Mouse (Mus musculus) MEL (cell line): ENCODE results near the gene Ggt7. TPM values are rescaled to one million over a fixed set of nuclear protein-coding genes. Genes with fewer than 3 reads are reported as not detected.

Experiments
- DNase-seq: peaks from one replicate; pipeline ENCODE4 v3.0.0; 2011; ENCODE audit warnings: low read depth, low spot score
- H3K27ac ChIP-seq: 2 replicates; pipeline ENCODE4 v1.5.1; 2012; ENCODE audit warnings: low read depth, mild to moderate bottlenecking, control low read depth, low read length, moderate library complexity; ENCODE audit not compliant: control insufficient read depth
- H3K27me3 ChIP-seq, 2 experiments: fragments of 150-350 bp in 1 of 2; sonication (generic) in 1 of 2; 2 replicates each; pipeline ENCODE4 v1.6.1; 2012; ENCODE audit warnings: low read length in 2 of 2, mild to moderate bottlenecking in 2 of 2, improper control_type of control experiment in 1 of 2, moderate library complexity in 1 of 2; ENCODE audit not compliant: insufficient read depth in 2 of 2, control insufficient read depth in 1 of 2
- H3K36me3 ChIP-seq, 2 experiments: 2 replicates each; pipeline ENCODE4 v1.6.1; 2012 to 2014; ENCODE audit warnings: low read length in 2 of 2, improper control_type of control experiment in 1 of 2, inconsistent platforms in 1 of 2, mild to moderate bottlenecking in 1 of 2; ENCODE audit not compliant: insufficient read depth in 2 of 2, control insufficient read depth in 1 of 2
- H3K4me1 ChIP-seq, 2 experiments: fragments of 150-350 bp in 1 of 2; sonication (generic) in 1 of 2; 2 replicates each; pipeline ENCODE4 v1.6.1; 2012; ENCODE audit warnings: low read length in 2 of 2, improper control_type of control experiment in 1 of 2, mild to moderate bottlenecking in 1 of 2; ENCODE audit not compliant: insufficient read depth in 2 of 2, control insufficient read depth in 1 of 2
- H3K4me3 ChIP-seq, 2 experiments: fragments of 150-350 bp in 1 of 2; sonication (generic) in 1 of 2; 2 replicates each; pipeline ENCODE4 v1.5.1; 2012; ENCODE audit warnings: low read depth in 2 of 2, low read length in 2 of 2, mild to moderate bottlenecking in 2 of 2, moderate library complexity in 2 of 2, control low read depth in 1 of 2, improper control_type of control experiment in 1 of 2; ENCODE audit not compliant: control insufficient read depth in 1 of 2, insufficient read depth in 1 of 2
- H3K79me2 ChIP-seq: 2 replicates; pipeline ENCODE4 v1.6.1; 2012; ENCODE audit warnings: mild to moderate bottlenecking, low read length, moderate library complexity; ENCODE audit not compliant: control insufficient read depth, poor library complexity, insufficient read depth
- H3K9ac ChIP-seq: 2 replicates; pipeline ENCODE4 v1.6.1; 2012; ENCODE audit warnings: low read depth, mild to moderate bottlenecking, control low read depth, low read length, moderate library complexity; ENCODE audit not compliant: control insufficient read depth, poor library complexity, severe bottlenecking
- H3K9me3 ChIP-seq: fragments of 150-350 bp; sonication (generic); replicated peaks from 2 replicates; pipeline ENCODE4 v1.6.1; 2012; ENCODE audit warnings: mild to moderate bottlenecking, low read length, improper control_type of control experiment, moderate library complexity; ENCODE audit not compliant: insufficient read depth
- BHLHE40 ChIP-seq: IDR thresholded peaks from 2 replicates; pipeline ENCODE4 v1.6.1; 2012; ENCODE audit warnings: low read depth, mild to moderate bottlenecking, inconsistent platforms, low read length, improper control_type of control experiment, borderline replicate concordance
- E2F4 ChIP-seq: IDR thresholded peaks from 2 replicates; pipeline ENCODE4 v1.6.1; 2011; ENCODE audit warnings: low read depth, low read length, improper control_type of control experiment, borderline replicate concordance
- ELF1 ChIP-seq: IDR thresholded peaks from 2 replicates; pipeline ENCODE4 v1.6.1; 2014; ENCODE audit warnings: low read depth, mild to moderate bottlenecking, inconsistent platforms, low read length, improper control_type of control experiment, moderate library complexity
- EP300 ChIP-seq, 2 experiments: IDR thresholded peaks; 2 replicates each; pipeline ENCODE4 v1.6.1; 2011; ENCODE audit warnings: improper control_type of control experiment in 2 of 2, low read length in 2 of 2, low read depth in 1 of 2, mild to moderate bottlenecking in 1 of 2
- ETS1 ChIP-seq: IDR thresholded peaks from 2 replicates; pipeline ENCODE4 v1.6.1; 2012; ENCODE audit warnings: low read depth, mild to moderate bottlenecking, inconsistent platforms, low read length, improper control_type of control experiment, moderate library complexity
- GABPA ChIP-seq: IDR thresholded peaks from 2 replicates; pipeline ENCODE4 v1.6.1; 2012; ENCODE audit warnings: low read depth, mild to moderate bottlenecking, inconsistent platforms, low read length, improper control_type of control experiment, moderate library complexity
- MAFK ChIP-seq: IDR thresholded peaks from 2 replicates; pipeline ENCODE4 v1.6.1; 2011; ENCODE audit warnings: low read depth, mild to moderate bottlenecking, low read length, improper control_type of control experiment, borderline replicate concordance
- MXI1 ChIP-seq: IDR thresholded peaks from 2 replicates; pipeline ENCODE4 v1.6.1; 2011; ENCODE audit warnings: mild to moderate bottlenecking, low read depth, low read length, improper control_type of control experiment
- POLR2A ChIP-seq, 2 experiments: IDR thresholded peaks; 2 replicates each; pipeline ENCODE4 v1.6.1; 2011 to 2012; ENCODE audit warnings: low read length in 2 of 2, mild to moderate bottlenecking in 2 of 2, control low read depth in 1 of 2, improper control_type of control experiment in 1 of 2, low read depth in 1 of 2, moderate library complexity in 1 of 2; ENCODE audit not compliant: control insufficient read depth in 1 of 2, insufficient read depth in 1 of 2, poor library complexity in 1 of 2
- POLR2AphosphoS2 ChIP-seq: IDR thresholded peaks from 2 replicates; pipeline ENCODE4 v1.6.1; 2011; ENCODE audit warnings: low read length, improper control_type of control experiment
- POLR2AphosphoS5 ChIP-seq: IDR thresholded peaks from 2 replicates; pipeline ENCODE4 v1.6.1; 2012; ENCODE audit warnings: low read depth, borderline replicate concordance, mild to moderate bottlenecking, inconsistent platforms, low read length, moderate library complexity, mixed read lengths
- UBTF ChIP-seq: IDR thresholded peaks from 2 replicates; pipeline ENCODE4 v1.6.1; 2012; ENCODE audit warnings: low read depth, mild to moderate bottlenecking, inconsistent platforms, low read length, improper control_type of control experiment, moderate library complexity, borderline replicate concordance; ENCODE audit not compliant: insufficient read depth
- USF2 ChIP-seq, 2 experiments: IDR thresholded peaks; 2 replicates each; pipeline ENCODE4 v1.6.1; 2011 to 2012; ENCODE audit warnings: improper control_type of control experiment in 2 of 2, low read length in 2 of 2, borderline replicate concordance in 1 of 2, inconsistent platforms in 1 of 2, low read depth in 1 of 2, mild to moderate bottlenecking in 1 of 2; ENCODE audit not compliant: insufficient read depth in 1 of 2
- polyA plus RNA-seq, 2 experiments: library from polyadenylated mRNA; stranded (reverse) in 1 of 2; unstranded in 1 of 2; fragments of >175 nt in 1 of 2; fragments of >200 nt in 1 of 2; gene quantifications; 2 replicates each; pipeline versions ENCODE4 v1.2.1 to v1.2.4; 2012; ENCODE audit warnings: low replicate concordance in 2 of 2, low read depth in 1 of 2; ENCODE audit not compliant: insufficient read length in 2 of 2, insufficient read depth in 1 of 2, missing spikeins in 1 of 2
- total RNA-seq: library from RNA; depleted of rRNA; stranded (reverse); fragments of 300-350 nt; gene quantifications from 2 replicates; pipeline ENCODE4 v1.2.3, GENCODE M21; 2012; rRNA removed

Gene Ggt7
- total and polyA plus RNA-seq, 3 experiments: 1.8 to 2.1 TPM; not detected in 1

DNA sequence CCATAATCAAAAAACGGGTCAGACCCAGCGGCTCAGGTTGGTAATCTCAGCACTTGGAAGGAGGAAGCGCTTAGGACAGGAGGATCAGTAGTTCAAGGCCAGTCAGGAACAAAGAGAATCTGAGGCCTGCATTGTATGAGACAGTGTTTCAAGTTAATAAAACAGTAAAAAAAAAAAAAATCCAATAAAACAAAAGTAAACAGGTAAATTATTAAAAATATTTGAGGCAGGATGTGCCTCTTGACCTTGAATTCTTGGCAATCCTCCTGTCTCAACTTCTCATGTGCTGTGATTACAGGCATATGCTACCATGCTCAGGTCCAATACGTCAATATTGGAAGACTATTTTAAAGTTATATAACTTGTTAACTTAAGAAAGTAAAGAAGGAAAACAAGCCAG lies 75.1 kb downstream of the Ggt7 start:
- TF ChIP-seq BHLHE40: no peak
- no peak for TF ChIP-seq USF2 (IDR thresholded peaks at IDR 0.05; ENCODE audit: borderline replicate concordance in 1 of 2, insufficient read depth in 1 of 2, low read depth in 1 of 2, low read length in 2 of 2)
- TF ChIP-seq MAFK: no peak
- no peak for TF ChIP-seq POLR2AphosphoS2
- no peak for TF ChIP-seq E2F4
- TF ChIP-seq ELF1: no peak
- TF ChIP-seq MXI1: no peak
- TF ChIP-seq GABPA: no peak
- TF ChIP-seq POLR2AphosphoS5: no peak
- no peak for TF ChIP-seq ETS1
- no peak for TF ChIP-seq POLR2A (IDR thresholded peaks at IDR 0.05; ENCODE audit: control insufficient read depth in 1 of 2, insufficient read depth in 1 of 2, low read depth in 1 of 2, low read length in 2 of 2, poor library complexity in 1 of 2)
- no peak for TF ChIP-seq UBTF
- no peak for TF ChIP-seq EP300 (IDR thresholded peaks at IDR 0.05; ENCODE audit: low read depth in 1 of 2, low read length in 2 of 2)
- no peak overlapping the region for H3K4me3 ChIP-seq
- no peak overlapping the region for H3K27ac ChIP-seq
- H3K9ac ChIP-seq: no peak overlapping the region
- no peaks in the 10 kb centered on the region for H3K27me3 ChIP-seq
- no peaks in the 10 kb centered on the region for H3K4me1 ChIP-seq
- no peak for DNase-seq
- H3K79me2 ChIP-seq: no peaks in the 10 kb centered on the region
- H3K9me3 ChIP-seq: no peaks in the 10 kb centered on the region
- no peaks in the 10 kb centered on the region; a peak in 1 of 4 replicates for H3K36me3 ChIP-seq

Other genes with a start within 250 kb of the Ggt7 start
- gene Map1lc3a, start 241.9 kb downstream of the Ggt7 start, total RNA-seq: 5.4 and 11.4 TPM in 2 replicates
- gene Map1lc3a, start 241.9 kb downstream of the Ggt7 start, polyA plus RNA-seq: 10 to 100 TPM in 1 of 2 experiments, not detected in 1; 12.4 TPM
- gene Pigu, start 160.8 kb downstream of the Ggt7 start, total RNA-seq: 27.7 and 30.1 TPM in 2 replicates
- gene Pigu, start 160.8 kb downstream of the Ggt7 start, polyA plus RNA-seq: 10 to 100 TPM in 1 of 2 experiments, not detected in 1; 59.0 TPM
- gene Trp53inp2, start 137.2 kb downstream of the Ggt7 start, total RNA-seq: 1.7 and 2.7 TPM in 2 replicates
- gene Trp53inp2, start 137.2 kb downstream of the Ggt7 start, polyA plus RNA-seq: 1 to 10 TPM in 1 of 2 experiments, not detected in 1; 7.0 TPM
- 4.0 and 5.2 TPM in 2 replicates for gene Ncoa6, start 44.3 kb downstream of the Ggt7 start, total RNA-seq
- gene Ncoa6, start 44.3 kb downstream of the Ggt7 start, polyA plus RNA-seq: 10 to 100 TPM in 1 of 2 experiments, not detected in 1; 29.7 TPM
- 2.9 and 5.4 TPM in 2 replicates for gene Acss2, start 289 bp downstream of the Ggt7 start, total RNA-seq
- gene Acss2, start 289 bp downstream of the Ggt7 start, polyA plus RNA-seq: 10 to 100 TPM in 1 of 2 experiments, not detected in 1; 11.0 TPM
- gene Gss, start 74.6 kb upstream of the Ggt7 start, total RNA-seq: 21.9 and 22.8 TPM in 2 replicates
- 10 to 100 TPM in 1 of 2 experiments, not detected in 1; 24.0 TPM for gene Gss, start 74.6 kb upstream of the Ggt7 start, polyA plus RNA-seq
- gene Myh7b, start 93.0 kb upstream of the Ggt7 start, total RNA-seq: 2.2 and 3.2 TPM in 2 replicates
- 1 to 10 TPM in 1 of 2 experiments, not detected in 1; 5.9 TPM for gene Myh7b, start 93.0 kb upstream of the Ggt7 start, polyA plus RNA-seq
- gene Trpc4ap, start 174.1 kb upstream of the Ggt7 start, total RNA-seq: 58.7 and 60.4 TPM in 2 replicates
- gene Trpc4ap, start 174.1 kb upstream of the Ggt7 start, polyA plus RNA-seq: 100 to 1,000 TPM; 161 to 187 TPM
- gene Edem2, start 211.2 kb upstream of the Ggt7 start, total RNA-seq: 36.1 and 40.7 TPM in 2 replicates
- 10 to 100 TPM in 1 of 2 experiments, not detected in 1; 43.8 TPM for gene Edem2, start 211.2 kb upstream of the Ggt7 start, polyA plus RNA-seq
- not detected in 2 replicates for gene Gm17581, start 217.6 kb upstream of the Ggt7 start, total RNA-seq
- gene Gm17581, start 217.6 kb upstream of the Ggt7 start, polyA plus RNA-seq: not detected
- gene Procr, start 232.9 kb upstream of the Ggt7 start, total RNA-seq: 0.15 TPM in 1 of 2 replicates, not detected in the other
- gene Procr, start 232.9 kb upstream of the Ggt7 start, polyA plus RNA-seq: not detected